Mouse (Mus musculus): ENCODE measurements around the gene Map7d1.
A peak's percentile ranks its signal among the peaks of the same experiment; 100 is the strongest.

Gene Map7d1

DNA sequence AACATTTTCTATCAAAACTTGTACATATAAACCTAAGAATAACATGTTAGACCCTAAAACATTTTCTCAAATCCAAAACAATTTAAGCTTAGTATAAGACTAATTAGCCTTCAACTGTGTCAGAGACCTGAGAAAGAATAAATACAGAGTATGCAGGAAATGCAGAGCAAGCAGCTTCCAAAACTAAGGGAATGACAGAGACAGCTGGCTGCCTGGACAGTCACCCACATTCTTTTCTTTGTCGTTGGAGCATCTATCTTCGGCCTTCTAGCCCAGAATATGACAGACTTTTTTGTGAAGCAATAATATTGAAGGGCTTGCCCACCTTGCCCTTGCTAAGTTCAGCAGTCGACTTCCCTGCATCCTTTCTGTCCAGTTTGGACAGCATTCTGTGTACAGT is 13.1 kb upstream of the Map7d1 start:
- DNase-seq (ENCODE audit: low read depth, low spot score): no peak

DNA sequence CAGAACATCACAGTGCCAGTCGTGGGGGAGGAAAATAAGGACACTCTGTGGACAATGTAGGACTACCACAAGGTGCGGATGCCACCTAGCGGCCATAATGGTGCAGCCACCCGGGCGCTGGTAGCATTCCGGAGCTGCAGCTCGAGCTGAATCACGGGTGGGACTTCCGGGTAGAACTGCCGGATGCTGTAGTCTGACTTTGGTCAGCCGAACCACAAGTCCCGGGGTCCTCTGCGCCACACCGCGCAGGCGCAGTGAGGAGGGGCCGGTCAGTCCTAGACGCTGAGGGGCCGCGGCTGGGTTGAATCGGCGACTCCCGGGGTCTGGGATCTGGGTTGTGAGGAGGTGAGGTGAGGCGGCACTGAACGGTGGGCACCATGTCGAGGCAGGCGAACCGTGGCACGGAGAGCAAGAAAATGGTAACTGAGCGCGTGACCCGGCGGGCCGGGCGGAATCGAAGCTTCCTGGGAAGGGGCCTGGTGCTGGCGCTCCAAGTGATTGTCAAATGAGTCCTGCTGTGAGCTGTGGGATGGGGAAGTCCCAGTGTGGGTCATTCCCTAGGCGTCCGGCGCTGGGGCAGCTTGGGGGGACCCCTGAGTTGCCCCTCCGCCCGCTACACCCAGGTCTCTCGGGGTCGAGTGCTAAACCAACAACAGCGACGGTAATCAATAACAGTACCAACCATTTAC is 6.1 kb upstream of the Map7d1 start, which contains the start of gene Trappc3:
Trappc3 (plus strand) TSS at position 207 of the 689 bp plus-strand sequence.
- DNase-seq (ENCODE audit: low read depth, low spot score): peak; percentile 98

DNA sequence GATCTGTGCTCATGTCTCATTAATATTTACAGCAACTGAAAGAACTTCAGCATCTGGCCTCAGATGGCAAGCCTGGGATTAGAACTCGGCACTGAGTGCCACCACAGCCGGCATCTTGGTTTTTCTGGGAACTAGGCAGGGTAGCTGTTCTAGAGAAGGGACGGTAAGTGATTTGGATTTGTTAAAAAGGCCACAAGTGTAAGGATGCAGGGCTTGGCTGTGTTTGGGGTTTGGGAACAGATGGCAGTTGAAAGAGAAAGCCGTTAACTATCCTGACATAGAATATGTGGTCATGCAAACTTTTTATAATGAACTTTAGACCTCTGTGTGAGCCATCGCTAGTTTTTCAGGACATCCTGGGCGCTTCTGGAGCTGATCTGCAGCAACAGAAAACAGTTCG is 5.5 kb upstream of the Map7d1 start:
- DNase-seq (ENCODE audit: low read depth, low spot score): no peak

DNA sequence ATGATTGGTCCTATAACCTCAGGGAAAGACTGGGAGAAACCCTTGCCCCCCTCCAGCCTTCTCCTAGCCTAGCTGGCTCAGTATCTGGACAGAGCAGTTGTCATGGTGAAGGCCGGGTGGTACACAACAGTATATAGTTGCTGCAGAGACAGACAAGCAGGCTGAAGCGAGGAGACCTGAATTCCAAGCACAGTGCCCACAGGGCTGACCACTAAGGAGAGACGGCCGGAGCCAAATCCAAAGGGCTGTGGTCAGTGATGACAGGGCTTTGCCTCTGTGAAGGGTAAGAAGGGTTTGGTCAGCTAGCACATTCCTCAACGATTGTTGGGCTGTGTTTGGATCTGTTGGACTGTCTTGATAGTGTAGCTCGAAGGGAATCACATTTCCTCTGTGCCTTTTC is 5.1 kb upstream of the Map7d1 start:
- DNase-seq (ENCODE audit: low read depth, low spot score): no peak

DNA sequence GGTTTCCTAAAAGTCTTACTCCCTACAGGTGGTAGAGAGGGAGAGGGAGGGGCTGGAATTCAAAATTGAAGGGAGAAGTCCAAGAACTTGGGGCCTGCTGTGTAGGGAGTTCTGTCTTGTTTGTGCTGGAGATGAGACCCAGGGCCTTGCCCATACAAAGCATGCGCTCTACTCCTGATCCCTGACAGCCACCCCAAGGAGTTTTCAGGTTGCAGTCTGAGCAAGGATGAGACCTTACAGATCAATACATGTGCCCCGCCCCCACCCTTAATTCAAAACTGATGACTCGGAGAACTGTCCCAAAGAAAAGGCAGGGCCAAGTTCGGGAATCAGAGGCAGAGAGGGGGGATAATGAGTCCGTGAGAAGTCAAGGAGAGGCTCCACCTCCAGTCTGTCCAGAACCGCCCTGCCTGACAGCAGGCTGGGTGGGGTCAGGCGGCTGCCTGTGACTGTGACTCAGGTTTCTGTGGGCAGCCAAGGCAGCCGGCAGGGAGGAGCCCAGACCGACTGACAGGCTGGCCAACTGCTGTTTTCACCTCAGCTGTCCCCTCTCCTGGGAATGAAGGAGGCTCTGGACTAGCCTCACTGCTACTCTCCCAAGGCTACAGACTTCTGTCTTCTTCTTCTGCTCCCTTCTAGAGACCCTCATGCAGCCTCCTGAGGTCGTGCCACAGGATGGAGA is 4.5 kb upstream of the Map7d1 start:
- DNase-seq (ENCODE audit: low read depth, low spot score): peak; percentile 60

DNA sequence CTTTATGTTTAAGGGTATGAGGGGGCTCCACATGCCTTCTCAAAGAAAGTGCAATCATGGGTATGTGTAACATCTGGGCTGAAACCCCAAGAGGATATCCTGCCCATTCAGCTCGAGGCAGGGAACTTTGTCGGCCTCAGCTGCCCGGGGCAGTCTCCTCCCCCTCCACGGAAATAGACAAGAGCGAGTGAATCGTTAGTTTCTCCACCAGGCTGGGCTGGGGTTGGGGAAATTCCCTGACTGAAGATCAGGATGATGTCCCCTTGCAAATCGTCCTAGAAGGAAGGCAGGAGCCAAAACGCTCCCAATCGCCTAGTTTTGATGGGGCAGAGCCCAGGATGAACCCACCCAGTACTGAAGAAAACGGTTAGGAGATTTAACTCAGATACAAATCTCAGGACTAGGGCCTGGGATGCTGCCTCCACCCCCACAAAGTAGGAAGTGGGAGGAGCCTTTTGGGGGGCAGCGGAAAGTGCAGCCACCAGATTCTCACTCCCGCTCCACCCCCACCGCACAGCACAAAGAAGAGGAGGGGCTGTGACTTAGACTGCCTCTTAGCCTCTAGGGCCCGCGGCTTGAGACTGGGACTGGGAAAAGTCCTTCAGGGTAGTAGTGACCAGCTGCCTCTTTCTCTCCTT is 3.5 kb upstream of the Map7d1 start:
- DNase-seq (ENCODE audit: low read depth, low spot score): peak; percentile 82

DNA sequence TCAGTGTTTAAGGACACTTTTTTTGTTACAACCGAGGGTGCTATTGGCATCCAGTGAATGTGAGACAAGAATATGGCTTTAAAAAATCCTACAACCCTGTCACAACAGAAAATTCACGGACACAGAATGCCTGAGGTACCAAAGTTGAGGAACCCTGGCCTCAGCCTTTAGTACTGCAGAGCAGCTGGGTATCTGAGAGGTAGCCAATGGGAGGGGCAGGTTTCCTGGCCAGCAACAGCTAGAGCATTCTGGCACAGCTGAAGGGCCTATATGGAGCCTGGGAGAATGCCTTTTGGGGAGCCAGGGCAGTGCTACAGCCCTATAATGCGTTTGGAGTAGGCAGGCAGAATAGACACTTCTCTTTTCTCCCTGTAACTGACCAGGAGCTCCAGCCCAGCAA is 2.9 kb upstream of the Map7d1 start:
- DNase-seq (ENCODE audit: low read depth, low spot score): peak; percentile 30

DNA sequence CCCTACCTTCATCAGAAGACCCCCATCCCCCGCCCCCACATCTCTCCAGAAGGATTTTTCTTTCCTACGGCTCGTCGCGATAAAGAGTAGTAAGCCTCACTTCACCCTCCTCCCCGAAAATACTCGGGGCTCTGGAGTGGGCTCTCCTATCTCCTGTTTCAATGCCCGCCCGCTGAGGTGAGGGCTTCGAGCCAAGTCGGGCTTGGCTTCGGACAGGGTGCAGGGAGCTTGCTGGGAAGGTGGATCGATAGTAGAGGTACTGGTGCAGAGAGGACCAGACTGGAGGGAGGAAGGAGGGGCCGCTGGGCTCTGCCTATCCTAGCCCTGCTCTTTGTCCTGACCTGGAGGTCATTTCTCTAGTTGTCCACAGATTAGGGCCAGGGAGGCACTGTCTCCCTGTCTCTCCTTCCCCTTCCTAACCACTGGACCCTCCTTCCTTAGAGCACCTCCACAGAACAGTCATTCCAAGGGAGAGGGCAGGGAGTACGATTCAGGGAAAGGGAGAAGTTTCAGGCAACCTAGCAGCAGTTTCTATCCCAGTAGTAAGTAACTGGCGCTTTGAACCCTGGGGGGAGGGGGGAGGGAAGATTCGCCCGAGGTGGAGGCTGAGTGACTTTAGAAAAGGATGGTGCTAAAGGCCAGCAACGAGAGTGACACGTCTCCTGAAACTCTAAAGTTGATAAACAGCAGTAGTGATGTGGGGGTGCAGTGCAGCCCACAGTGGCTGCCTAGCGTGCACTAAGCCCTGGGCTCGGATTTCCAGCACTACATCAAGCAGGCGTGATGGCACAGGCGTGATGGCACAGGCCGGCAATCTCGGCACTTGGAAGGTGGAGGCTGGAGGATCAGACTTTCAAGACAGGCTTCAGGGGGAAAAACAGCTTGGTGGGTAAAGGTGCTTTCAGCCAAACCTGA is 1.1 kb upstream of the Map7d1 start:
- peak; percentile 41 for DNase-seq (ENCODE audit: low read depth, low spot score)

DNA sequence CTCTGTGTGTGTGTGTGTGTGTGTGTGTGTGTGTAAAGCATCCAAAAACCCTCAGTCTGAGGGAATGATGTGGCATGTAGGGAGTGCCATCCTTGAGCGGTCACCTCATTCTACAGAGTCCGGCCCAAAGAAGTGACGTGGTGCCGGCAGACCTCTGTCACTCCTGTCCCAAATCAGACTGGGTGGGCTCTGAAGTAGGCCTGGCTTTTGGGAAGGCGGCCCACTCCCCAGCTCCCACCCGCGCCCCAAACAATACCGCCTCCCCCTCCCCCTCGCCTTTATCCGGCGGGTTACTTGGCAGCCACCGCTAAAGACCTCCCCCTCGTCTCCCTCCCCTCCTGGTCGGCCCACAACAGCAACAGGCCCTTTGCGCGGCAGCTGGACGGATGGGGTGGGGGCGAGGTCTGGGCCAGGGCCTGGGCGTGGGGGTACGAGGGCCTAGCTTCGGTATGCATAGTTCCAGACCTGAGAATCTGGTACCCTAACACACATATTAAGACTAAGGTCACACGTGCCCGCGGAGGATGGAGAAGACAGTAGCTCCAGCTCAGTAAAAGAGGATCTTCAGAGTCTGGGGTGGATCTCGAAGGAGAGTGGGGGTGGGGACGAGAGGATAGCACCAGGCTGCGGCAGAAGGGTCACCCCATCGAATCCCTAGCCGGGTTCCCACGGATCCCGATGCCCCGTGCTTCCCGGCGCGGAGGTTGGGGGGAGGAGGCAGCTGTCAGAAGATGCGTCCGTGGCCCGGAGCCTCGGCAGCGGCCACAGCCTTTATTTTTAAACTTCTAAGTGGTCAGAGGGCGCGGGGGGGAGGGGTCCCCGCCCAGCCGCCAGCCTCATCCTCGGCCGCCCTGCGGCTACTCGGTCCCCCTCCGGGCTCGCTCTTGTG is 786 bp downstream of the Map7d1 start:
- peak; percentile 57 for DNase-seq (ENCODE audit: low read depth, low spot score)

DNA sequence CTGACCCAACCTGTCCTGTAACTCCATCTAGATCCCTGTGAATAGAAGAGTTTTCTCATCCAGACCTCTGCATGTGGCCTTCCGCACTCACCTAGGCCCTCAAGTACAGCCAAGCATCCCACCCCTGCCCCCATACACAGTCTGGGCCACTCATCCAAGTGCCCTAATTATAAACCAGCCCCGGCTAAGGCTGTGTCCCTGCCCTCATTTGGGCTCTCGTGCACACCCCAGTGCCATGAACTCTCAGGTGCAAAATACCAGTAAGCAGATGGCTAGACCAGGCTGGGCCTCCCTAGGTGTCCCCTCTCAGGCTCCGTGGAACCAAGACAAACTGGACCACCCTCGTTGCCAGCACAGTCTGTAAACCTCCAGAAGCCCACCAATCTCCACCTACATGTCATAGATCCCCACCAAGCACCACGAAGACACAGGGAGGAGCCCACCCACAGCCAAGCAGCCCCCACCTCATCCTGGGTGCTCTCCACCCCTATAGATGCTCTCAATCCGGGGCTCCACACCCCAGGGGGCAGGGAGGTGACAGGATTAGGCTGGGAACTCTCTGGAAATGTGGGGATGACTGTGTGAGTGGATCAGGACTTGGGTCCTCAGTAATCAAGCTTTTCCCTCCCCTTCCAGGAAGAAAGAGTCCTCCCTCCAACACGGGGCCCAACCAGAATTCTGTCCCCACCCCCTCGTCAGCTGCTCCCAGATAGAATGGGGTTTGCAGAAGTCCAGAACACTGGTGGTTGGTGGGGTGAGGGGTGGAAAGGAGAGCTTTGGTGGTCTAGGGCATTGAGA is 1.6 kb downstream of the Map7d1 start:
- no peak for DNase-seq (ENCODE audit: low read depth, low spot score)

DNA sequence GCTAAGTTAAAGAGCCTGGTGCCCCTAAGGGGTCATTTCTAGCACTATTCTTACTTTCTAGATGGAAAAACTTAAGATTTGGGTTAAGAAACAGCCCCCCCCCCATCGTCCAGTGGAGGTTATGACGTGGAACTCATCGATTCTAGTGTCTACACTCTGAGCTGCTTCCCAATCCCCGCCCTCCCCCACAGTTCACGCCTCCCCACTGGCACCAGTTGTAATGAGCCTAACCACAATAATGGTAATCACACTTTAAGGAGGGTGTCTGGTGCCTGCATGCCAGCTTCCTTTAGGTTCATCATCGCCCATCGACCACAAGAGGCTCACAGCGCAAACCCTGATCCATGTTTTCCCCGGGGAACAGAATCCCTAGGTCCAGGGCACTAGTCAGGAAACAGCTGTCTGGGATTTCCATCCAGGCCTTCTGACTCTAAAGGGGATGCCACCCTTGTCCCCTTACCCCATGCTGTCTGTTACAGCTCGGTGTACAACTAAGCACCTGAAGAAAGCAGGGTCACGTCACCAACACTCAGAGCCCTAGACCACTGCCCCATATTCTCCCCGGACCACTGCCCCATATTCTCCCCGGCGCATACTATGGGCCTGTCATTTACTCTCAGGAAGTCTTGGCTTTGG is 2.4 kb downstream of the Map7d1 start:
- peak; percentile 66 for DNase-seq (ENCODE audit: low read depth, low spot score)

DNA sequence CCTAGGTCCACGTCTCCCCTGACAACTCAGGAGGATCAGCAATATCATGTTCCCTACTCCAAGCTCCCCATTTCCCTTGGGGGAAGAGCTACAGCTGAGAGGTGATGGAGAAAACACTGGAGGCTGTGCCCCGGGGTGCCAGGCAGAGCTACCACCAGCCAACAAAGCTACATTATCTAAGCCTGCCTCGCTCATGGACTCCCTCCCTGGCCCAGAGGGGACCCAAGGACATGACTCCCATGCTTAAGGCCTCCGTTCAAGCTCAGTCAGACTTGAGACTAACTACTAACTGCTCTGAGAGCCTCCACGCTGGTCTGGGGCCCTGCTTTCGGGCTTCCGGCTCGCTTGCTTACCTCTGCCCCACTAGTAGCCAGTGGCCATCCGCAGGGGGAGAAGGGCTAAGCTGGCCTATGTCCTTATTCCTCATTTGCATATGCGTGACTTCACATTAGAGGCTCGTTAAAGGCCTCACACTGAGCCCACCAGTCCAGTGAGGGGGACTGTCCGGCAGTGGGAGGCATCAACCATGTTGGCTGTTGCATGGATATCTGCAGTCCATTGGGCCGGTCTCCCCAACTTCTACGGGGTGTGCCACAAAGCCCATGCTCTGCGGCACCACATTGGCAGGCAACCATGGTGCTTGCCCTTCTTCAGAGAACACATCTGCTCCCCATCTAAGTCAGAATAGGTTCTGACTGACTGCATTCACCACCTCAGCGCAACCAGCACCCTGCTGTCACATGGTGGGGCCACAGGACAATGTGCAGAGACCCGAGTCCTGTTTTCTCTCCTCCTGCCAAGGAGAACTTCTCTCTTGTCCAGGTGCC is 3.5 kb downstream of the Map7d1 start:
- no peak for DNase-seq (ENCODE audit: low read depth, low spot score)

DNA sequence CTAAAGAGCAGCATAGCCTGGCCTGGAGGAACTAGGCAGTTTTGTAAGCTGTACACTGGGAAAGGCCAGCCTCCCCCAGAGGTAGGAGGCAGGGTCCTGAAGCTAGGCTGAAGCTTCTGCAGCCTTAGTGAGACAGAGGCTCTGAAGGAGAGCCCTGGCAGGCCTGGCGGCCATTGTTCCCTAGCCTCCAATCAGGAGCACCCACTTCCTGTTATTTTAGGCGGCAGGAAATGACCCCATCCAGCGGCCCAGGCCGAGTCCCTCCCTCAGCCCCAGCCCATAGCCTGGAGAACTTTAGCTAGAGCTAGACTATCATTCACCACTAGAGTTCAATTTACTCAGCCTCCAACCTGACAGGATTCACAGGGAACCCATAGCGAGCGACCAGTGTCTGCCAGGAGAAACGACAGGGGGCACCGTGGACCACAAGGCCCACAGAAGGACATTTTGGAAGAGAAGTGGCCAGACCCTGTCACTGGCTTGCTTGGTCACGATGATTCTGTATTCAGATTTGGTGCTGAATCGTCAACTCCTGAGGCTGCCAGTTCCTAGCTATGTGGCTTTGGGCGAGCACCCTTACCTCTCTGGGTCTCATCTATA is 4.4 kb downstream of the Map7d1 start:
- DNase-seq (ENCODE audit: low read depth, low spot score): peak; percentile 27

DNA sequence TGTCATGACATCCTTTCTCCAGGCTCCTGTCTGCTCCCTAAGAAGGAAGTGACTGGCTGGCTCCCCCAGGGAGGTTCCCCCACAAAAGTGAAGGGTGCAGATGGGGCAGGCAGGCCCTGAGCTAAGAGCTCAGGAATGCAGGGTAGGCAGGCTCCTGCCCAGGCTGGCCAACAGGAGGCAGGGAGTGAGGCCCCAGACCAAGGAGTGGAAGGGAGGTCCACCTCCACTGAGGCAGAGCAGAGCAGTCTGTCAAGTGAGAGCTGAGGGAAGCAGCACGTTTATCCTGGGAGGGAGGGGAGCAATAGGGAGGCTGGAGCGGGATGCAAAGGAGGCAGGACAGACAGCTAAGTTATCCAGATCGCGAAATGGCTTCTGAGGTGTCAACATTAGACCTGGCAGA is 5.5 kb downstream of the Map7d1 start:
- no peak for DNase-seq (ENCODE audit: low read depth, low spot score)

DNA sequence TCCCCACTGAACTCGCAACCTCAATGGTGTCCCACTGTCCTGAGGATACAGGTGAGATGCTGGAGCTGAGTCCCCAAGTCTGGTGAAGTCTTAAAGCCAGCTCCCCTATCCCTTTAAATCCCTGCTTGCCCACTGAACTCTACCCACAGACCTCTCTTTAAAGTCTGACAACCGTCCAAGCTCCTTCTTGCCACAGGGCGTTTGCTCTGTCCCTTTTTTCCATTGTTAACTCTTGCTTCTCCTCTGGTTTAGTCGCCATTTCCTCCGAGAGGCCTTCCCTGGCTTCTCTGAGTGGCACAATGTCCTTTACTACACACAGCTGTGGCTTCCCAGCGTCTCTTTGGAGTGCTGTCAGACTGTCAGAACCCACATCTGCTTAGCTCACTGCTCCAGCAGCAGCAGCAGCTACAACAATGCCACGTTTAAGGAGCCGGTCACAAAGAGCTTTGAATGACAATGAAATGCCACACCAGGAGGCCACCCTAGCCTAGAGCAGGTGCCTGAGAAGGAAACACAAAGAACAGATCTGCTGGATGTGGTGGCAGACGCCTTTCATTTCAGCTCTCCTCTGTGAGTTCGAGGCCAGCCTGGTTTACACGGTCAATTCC is 7.8 kb downstream of the Map7d1 start:
- no peak for DNase-seq (ENCODE audit: low read depth, low spot score)

DNA sequence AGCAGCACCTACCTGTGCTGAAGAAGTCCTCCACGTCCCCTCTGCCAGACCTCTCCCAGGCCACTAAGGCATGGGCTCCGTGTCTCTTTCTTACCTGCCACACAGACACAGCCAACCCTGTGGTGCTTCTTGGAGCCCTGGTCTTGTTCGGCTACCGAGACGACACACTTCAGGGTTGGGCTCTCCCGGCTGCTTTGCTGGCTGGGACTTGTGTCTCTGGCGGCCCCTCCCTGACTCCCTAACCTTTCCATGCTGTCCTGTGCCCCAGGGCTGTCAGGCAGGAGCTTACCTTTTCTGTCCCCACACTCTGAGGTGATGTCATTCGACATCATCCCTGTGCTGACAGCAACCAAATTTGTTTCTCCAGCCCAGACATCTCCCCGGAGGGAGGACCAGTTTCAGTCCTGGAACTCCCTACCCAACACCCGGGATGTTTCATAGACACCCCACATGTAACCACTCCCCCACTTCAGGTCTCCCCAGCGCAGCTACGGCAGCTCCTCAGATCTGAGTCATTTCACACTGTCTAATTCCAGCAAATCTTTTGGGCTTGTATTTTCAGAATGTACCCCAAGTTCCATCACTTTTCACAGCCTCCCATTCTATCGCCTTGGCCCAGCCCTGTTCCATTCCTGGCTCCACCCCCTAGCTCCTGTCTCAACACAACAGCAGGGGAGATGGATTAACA is 9.8 kb downstream of the Map7d1 start:
- DNase-seq (ENCODE audit: low read depth, low spot score): no peak

DNA sequence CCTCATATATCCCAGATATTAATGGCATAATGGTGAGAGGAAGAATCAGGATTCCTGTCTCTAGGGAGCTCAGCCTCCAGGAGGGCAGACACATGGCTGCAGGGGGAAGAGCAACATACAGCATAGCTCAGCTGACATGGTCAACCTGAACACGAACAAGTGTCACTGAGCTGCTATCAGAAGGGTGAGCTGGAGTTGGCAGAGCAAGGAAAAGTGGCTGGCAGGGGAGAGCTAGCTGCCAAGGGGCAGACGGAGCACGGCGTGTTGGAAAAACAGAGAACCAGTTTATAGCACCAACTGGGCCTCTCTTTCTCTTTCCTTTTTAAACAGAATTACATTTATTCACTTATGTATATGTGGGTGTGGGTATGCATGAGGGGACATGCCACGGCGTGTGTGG is 13.6 kb downstream of the Map7d1 start:
- no peak for DNase-seq (ENCODE audit: low read depth, low spot score)
